Mouse (Mus musculus) spleen, adult 2 months (tissue): ENCODE measurements around the gene Fancl. TPM values are rescaled to one million over a fixed set of nuclear protein-coding genes. Genes with fewer than 3 reads are reported as not detected.

ENCODE experiments used
- DNase-seq, 2 experiments: peaks; one replicate each; pipeline versions ENCODE4 v3.0.0 to v3.0.0-alpha.2; 2012 to 2021; ENCODE audit warnings: low spot score in 2 of 2, low read depth in 1 of 2
- H3K27ac ChIP-seq: fragments of 200-500 bp; 2 replicates; pipeline ENCODE4 v1.5.1; 2012; ENCODE audit warnings: low read length, inconsistent platforms; ENCODE audit not compliant: insufficient read depth
- H3K27me3 ChIP-seq: fragments of 200-500 bp; 2 replicates; pipeline ENCODE4 v1.6.1; 2012; ENCODE audit warnings: mild to moderate bottlenecking, moderate library complexity, low read length, inconsistent platforms; ENCODE audit not compliant: control insufficient read depth, insufficient read depth
- H3K36me3 ChIP-seq: fragments of 200-500 bp; 2 replicates; pipeline ENCODE4 v1.6.1; 2012; ENCODE audit warnings: mild to moderate bottlenecking, low read length, inconsistent platforms; ENCODE audit not compliant: control insufficient read depth, insufficient read depth
- H3K4me1 ChIP-seq: fragments of 200-500 bp; 2 replicates; pipeline ENCODE4 v1.6.1; 2011; ENCODE audit warnings: inconsistent platforms; ENCODE audit not compliant: control insufficient read depth, insufficient read depth, insufficient read length
- H3K4me3 ChIP-seq: fragments of 200-500 bp; 2 replicates; pipeline ENCODE4 v1.5.1; 2011; ENCODE audit warnings: mild to moderate bottlenecking, inconsistent platforms; ENCODE audit not compliant: insufficient read depth, insufficient read length; ENCODE audit errors: extremely low read depth
- CTCF ChIP-seq: fragments of 200-500 bp; IDR thresholded peaks from 2 replicates; pipeline ENCODE4 v1.5.1; 2011; ENCODE audit warnings: mild to moderate bottlenecking, inconsistent platforms; ENCODE audit not compliant: insufficient read depth, insufficient read length, insufficient replicate concordance; ENCODE audit errors: extremely low read depth
- POLR2A ChIP-seq: fragments of 200-500 bp; IDR thresholded peaks from 2 replicates; pipeline ENCODE4 v1.6.1; 2011; ENCODE audit warnings: low read depth, low read length, inconsistent platforms
- WGBS: fragments of 180-500 bp; shearing (Covaris S2); methylation state at CpG from one replicate; pipeline ENCODE4 v1.1.7; 2018; 5-methylcytosine and 5-hydroxymethylcytosine counted together
- polyA plus RNA-seq: library from polyadenylated mRNA; depleted of rRNA; stranded (reverse); fragments of >200 nt; gene quantifications from 2 replicates; pipeline ENCODE4 v1.2.3, GENCODE M21; 2012

The Fancl gene
- polyA plus RNA-seq, 1 experiment: 1.6 TPM

- DNase-seq: no peak
- H3K27me3 ChIP-seq: no peaks in the 10 kb centered on the region
- 66% methylated on average over 2 of the region's 2 CpGs for WGBS
- TF ChIP-seq CTCF: no peak
- TF ChIP-seq POLR2A: no peak
- peak overlapping the region; percentile 74 for H3K4me3 ChIP-seq
- 0 out of 2 replicates have a peak, but pooled peaks cover 2% of the 10 kb centered on the region for H3K4me1 ChIP-seq
- H3K36me3 ChIP-seq: no peaks in the 10 kb centered on the region
- no peak overlapping the region for H3K27ac ChIP-seq
Measured at GRCm38 (mm10) chr11:26386678-26387077, 743 bp downstream of the Fancl start.

- TF ChIP-seq POLR2A (peak; percentile 41; the same call in 1 of the 2 replicates), CTCF (peak; percentile 26; the same call in 1 of the 2 replicates)
- peak; percentile 89 for DNase-seq
- Histone ChIP-seq H3K4me3 (peak overlapping the region; percentile 74), H3K36me3 (no peaks in the 10 kb centered on the region), H3K4me1 (0 out of 2 replicates have a peak, but pooled peaks cover 2% of the 10 kb centered on the region), H3K27ac (peak overlapping the region; percentile 85), H3K27me3 (no peaks in the 10 kb centered on the region)
- 1% methylated on average over 42 of the region's 42 CpGs for WGBS
Measured at GRCm38 (mm10) chr11:26387087-26387611, 1.2 kb downstream of the Fancl start.

DNA sequence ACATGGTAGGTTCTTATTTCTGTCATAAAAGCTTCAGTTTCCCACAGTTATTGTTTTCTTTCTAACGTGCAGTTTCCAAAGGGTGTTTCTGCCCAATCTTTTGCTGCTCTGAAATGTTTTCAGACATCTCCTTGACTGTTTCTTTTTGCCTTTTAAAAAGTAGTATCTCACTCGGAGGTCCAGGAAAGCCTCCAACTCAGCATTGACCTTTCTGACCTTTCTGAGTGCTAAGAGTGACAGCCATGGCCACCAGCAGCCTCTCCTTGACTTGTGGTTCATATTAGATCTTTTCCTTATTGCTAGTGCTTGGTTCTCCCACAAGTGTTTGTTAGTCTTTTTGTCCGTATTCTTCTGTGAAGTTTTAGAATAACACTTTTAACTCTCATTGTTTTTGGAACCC, 9.6 kb downstream of the Fancl start:
- DNase-seq: no peak
- WGBS: 81% methylated on average over 3 of the region's 3 CpGs
- no peak for TF ChIP-seq CTCF
- TF ChIP-seq POLR2A: no peak
- Histone ChIP-seq H3K4me3 (no peak overlapping the region), H3K27me3 (no peaks in the 10 kb centered on the region), H3K36me3 (peaks cover 1% of the 10 kb centered on the region; the same call in 1 of the 2 replicates), H3K4me1 (no peaks in the 10 kb centered on the region), H3K27ac (no peak overlapping the region)

GRCm38 (mm10) chr11:26412972-26413371, 27.0 kb downstream of the Fancl start:
- no peaks in the 10 kb centered on the region for H3K4me1 ChIP-seq
- H3K4me3 ChIP-seq: no peak overlapping the region
- 96% methylated on average over 3 of the region's 3 CpGs for WGBS
- TF ChIP-seq POLR2A (no peak), CTCF (no peak)
- DNase-seq: no peak
- no peaks in the 10 kb centered on the region for H3K36me3 ChIP-seq
- H3K27ac ChIP-seq: no peak overlapping the region
- H3K27me3 ChIP-seq: no peaks in the 10 kb centered on the region

DNA sequence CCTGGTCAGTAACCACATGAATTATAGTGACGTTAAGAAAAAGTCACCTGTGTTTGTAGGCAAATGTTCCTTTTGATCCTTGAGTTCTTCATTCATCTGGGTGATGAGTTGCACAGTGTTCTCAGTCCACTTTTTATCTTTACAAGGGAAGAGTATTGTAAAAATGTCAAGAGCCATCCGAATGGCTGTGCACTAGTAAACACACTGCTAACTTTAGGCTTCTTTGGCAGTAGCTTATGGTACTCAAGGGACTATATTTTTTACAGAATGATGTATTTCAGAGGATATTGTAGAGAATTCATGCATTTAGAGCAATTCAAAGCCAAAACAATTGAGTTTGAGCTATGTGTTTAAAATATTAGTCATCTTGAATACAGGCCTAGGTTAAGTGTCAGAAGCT, 35.5 kb downstream of the Fancl start:
- Histone ChIP-seq H3K36me3 (peaks cover 1% of the 10 kb centered on the region), H3K27ac (no peak overlapping the region), H3K4me1 (no peaks in the 10 kb centered on the region), H3K27me3 (no peaks in the 10 kb centered on the region), H3K4me3 (no peak overlapping the region)
- no peak for TF ChIP-seq CTCF
- TF ChIP-seq POLR2A: no peak
- WGBS: 92% methylated on average over 2 of the region's 2 CpGs
- no peak for DNase-seq

DNA sequence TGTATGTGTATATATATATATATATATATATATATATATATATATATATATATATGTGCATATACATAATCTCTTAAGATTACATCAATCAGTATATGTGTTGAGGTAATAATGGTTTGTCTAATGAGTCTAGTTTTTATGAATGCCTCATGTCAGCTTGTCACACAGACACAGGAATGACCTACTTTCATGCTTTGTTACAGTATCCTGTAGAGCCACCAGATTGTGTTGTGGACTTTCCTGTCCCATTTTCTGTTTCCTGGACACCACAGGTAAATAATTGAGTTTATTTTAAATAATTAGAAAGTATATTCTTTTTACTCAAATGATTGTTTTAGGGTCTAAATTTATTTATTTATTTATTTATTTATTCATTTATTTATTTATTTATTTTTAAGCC, 48.3 kb downstream of the Fancl start:
- Histone ChIP-seq H3K4me1 (no peaks in the 10 kb centered on the region), H3K36me3 (no peaks in the 10 kb centered on the region), H3K4me3 (no peak overlapping the region), H3K27me3 (no peaks in the 10 kb centered on the region), H3K27ac (no peak overlapping the region)
- DNase-seq: no peak
- no peak for TF ChIP-seq CTCF
- TF ChIP-seq POLR2A: no peak

- no peaks in the 10 kb centered on the region for H3K4me1 ChIP-seq
- H3K4me3 ChIP-seq: no peak overlapping the region
- TF ChIP-seq POLR2A: no peak
- no peak for TF ChIP-seq CTCF
- H3K27me3 ChIP-seq: no peaks in the 10 kb centered on the region
- no peak for DNase-seq
- no peaks in the 10 kb centered on the region for H3K36me3 ChIP-seq
- 66% methylated on average over 13 of the region's 13 CpGs for WGBS
- H3K27ac ChIP-seq: no peak overlapping the region
Measured at GRCm38 (mm10) chr11:26437818-26438217, 51.9 kb downstream of the Fancl start.

- no peak for DNase-seq
- H3K4me3 ChIP-seq: no peak overlapping the region
- no peak overlapping the region for H3K27ac ChIP-seq
- TF ChIP-seq CTCF (no peak), POLR2A (no peak)
- H3K36me3 ChIP-seq: no peaks in the 10 kb centered on the region
- H3K4me1 ChIP-seq: no peaks in the 10 kb centered on the region
- 87% methylated on average over 1 of the region's 1 CpGs for WGBS
- no peaks in the 10 kb centered on the region for H3K27me3 ChIP-seq
Measured at GRCm38 (mm10) chr11:26441121-26441520, 55.2 kb downstream of the Fancl start.
